Mouse (Mus musculus) heart, postnatal 4 days (tissue): Measurements from ENCODE around the gene Ptprd. TPM values are rescaled to one million over a fixed set of nuclear protein-coding genes. Genes with fewer than 3 reads are reported as not detected.

ENCODE experiments used
- DNase-seq: peaks from one replicate; pipeline ENCODE4 v3.0.0; 2021
- total RNA-seq, 2 experiments: library from RNA; stranded (reverse); gene quantifications; 2 replicates each; pipeline ENCODE4 v1.2.3; 2021

The Ptprd gene
- total RNA-seq, 2 experiments from 2014 or later, result 42.8 to 45.5 TPM

DNA sequence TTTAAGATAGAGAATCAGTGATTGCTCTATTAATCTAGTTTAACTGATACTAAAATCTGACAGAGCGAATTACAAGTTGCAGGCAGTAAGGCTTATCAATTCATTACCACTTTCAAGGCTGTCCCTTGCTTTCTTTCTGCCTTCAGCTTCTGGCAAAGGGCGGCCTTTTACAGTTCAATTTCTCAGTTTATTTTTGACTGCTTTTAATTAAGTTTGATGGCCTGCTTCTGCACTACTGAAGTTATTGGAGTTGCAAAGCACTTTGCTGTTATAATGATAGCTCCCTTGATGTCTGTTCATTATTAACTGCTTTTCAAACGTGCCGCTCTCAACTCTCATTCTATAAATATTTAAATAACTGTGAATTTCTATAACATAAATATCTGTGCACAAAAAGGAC, 673.9 kb downstream of the Ptprd start:
- no peak for DNase-seq

DNA sequence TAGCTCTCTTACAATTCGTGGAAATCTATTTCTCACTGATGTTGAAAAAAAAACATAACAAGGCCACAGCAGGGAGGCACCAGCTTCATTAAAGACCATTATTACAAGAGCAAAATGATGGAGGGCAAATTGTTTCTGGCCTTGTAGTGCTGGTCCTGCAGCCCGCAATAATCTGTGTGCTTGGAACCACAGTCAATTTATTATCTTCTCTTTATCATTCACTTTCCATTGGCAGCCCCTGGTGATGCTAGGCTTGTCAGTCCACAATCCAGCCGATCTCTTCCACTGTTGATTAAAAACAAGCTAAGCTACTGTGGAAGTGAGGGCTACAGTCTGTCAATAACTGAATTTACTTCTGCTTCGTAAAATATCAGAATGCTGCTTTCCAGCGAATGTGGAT, 674.4 kb downstream of the Ptprd start:
- no peak for DNase-seq

DNA sequence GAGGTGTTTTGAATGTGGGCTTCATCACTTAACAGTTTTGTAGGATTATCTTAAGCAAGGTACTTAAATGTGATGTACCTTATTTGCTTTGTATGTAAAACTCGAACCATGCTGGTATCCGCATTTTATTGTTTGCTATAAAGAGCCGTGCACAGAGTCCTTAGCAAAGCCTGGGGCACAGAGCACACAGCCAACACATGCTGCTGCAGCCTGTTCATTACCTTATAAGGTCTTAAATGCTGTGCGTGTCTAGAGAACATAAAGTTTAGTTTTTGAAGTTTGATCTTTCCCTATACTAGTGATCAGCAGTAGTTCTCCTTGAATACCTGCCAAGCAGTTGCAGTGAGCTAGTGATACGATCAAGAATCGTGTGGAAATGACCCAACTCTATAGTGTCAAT, 676.2 kb downstream of the Ptprd start:
- DNase-seq, result no peak

DNA sequence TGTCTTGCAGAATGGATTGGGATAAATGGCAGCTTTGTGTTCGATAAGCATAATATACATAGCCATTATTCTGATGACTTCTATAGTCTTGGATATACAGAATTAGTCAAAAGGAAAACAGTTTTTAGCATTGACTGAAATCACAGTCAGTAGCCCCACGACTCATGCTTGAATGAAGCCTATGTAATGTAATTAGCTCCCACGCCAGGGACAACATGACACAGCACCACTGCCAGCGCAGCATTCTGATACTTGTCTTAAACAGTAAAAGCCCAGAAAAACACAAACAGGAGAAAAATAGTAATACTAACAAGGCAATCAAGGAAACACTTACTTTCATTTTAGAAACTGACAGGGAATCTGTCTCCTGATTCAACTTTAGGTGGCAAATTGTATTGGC, 677.2 kb downstream of the Ptprd start:
- no peak for DNase-seq

DNA sequence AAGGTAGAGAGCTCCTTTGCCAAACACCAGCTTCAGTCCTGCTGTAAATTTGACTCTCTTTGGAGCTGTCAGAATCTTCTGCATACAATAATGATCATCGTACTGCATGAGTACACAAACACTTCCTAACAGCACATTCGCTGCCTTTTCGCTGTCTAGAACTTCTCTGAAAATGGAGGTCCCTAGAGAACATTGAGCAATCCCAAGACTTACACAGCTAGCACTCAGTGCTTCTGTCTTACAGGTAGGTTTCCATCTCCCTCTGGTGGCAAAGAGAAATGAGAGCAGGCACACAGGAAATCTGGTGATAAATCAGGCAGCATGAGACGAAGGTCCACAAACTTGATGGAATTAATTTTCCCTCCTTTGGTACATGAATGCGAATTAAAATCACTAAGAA, 692.6 kb downstream of the Ptprd start:
- DNase-seq, result peak; percentile 13

DNA sequence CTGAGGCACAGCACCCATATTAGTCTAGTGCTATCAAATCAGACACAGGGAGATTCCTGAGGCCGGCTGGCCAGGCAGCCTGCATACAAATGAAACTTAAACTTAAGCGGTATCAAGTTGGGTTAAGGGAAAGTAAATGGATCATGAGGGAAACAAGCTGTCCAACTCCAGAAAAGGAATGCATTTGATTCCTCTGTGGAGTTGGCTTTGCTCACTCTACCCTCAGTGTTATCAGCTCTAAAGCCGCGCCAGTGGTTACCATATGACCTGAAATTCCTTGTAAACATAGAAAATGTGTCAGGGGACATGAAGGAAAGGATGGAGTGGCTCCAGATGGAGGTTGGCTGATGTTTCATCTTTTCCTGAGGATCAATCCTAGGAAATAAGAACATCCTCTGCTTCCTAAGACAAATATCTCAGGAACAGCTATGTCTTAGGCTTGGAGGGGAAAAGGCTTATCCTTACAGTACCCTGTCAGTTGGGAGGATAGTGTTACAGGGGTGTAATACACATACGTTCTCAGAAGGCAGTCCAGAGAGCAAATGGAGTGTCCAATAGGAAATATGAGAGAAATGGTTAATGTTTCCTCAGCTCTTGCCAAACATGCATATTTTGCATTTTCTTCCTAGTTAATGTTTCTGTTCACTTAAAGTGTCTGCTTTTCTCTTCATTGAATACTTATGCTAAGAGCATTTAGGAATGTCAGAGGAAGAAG, 697.7 kb downstream of the Ptprd start:
- no peak for DNase-seq

DNA sequence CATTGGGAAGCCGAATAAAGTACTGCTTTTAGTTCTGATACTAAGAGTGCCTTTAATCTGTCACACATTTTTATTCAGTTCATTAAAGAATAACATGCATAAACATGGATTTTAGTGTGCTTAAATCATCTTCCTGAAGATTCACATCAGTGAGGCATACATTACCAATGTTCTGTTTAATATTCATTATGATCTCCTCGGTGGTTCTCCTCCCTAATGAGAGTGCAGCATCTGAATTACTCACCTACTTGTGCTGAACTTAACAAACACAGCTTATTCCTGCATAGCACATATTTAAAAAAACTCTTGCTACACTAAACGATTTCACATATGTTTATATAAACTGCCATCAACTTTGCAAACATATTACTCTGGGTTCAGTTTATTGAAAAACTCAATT, 698.7 kb downstream of the Ptprd start:
- no peak for DNase-seq

DNA sequence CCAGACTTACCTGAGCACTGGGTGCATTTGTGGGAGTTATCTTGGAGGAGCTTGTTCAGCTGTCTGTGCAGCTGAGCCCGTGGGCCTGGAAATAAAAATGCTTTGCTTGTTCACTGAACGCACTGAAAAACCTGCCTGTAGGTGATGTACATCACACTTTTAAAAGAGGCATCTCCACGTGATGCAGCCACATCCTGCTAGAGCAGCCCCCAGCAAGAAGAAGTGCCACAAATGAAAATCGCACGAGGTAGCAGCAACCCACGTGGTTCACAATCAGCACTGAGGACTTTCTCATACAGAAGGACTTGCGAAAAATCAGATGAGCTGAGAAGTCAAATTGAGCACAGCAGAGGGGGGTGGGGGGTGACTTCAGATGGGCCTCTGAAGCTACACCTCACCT, 757.7 kb downstream of the Ptprd start:
- no peak for DNase-seq

DNA sequence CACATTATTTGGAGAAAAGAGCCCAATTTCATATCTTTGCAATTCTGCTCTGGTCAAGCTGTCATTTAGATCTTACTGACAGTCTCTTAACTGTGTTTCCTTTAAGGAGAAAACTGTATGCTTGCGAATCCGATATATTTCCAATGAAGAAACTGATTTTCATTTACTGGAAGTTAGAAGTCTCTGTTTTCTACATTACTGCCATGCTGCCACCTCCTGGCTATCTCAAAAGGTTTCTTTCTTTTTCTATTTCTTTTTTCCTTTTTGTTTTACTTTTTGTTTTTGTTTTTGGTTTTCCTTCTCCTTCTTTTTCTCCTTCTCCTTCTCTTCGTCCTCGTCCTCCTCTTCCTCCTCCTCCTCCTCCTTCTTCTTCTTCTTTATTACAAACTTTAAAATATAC, 812.6 kb downstream of the Ptprd start:
- no peak for DNase-seq

DNA sequence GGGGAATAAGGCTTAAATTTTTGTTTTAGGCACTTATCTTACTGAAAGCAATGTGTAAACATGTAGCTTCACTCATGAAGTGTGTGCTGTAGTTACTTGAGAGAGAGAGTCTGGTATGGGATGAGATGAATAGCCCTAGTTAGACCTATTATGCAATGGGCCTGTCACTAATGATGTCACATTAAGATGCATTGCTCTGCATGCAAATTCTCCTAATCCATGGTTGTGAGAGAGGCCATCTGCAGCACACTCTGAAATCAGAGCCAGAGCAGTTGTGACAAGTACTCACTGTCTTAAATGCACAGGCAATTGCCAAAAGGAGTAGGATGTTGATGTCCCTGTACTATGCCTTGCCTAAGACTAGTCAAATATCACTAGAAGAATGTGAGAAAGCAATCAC, 850.0 kb downstream of the Ptprd start:
- DNase-seq, result no peak

DNA sequence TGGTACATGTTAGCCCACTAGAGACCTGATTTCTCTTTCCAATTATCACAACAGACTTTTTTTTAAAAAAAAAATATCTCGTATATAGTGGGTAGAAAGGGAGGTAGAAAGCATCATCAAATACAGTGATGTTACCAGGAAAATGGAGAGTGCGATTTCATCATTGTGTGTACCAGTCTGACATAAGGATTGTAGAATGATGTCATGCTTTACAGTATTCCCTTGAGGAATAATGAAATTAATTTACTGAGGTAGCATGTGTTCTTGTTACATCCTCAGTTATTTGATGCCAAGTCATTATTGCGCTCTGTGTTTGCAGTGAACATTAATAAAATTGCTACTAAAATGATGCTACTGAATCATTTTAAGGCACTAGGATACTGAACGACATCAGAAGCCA, 884.6 kb downstream of the Ptprd start:
- DNase-seq, result no peak

DNA sequence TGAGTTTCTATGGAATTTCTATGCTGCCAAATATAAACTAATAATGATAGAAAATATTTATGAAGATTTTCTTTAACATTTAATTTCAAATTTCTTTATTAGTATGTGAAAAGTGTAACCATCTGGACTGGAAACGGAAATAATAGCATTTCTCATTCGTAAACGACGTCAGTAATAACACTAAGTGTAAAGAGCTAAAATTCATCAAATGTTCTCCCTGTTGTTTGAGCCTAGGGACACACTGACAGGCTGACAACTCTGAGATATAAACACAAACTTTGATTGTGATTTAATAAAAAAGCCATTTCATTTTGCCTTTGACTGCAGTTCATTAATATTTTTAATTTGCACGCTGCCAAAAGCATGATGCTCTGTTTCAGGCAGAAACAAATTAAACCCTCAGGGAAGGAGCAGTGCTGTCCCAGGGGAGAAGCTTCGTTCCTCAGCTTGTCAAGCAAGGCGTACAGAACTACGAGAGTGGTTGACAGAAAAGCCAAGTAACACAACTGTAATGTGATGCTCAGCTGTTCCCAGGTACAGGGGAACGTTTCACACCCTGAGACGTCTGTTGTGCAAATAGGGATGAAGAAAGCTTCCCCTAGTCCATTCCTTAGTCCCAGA, 894.6 kb downstream of the Ptprd start:
- no peak for DNase-seq

DNA sequence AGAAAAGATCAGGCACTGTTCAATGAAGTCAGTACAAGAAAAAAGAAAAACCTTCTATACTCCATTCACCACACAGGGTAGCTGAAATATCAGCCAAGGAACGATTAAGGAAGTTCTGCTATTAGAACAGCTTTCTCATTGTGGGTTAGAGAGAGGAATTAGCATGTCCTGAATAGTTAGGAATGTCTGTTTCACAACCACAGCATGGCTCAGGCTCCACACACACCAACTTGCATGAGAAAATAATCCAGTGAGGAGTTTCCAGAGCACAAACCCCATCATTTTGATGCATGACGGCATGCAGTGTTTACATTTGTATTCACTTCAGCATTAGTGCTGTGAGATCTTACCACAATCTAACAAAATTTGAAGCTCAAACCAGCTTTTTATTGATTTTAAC, 895.1 kb downstream of the Ptprd start:
- DNase-seq, result no peak

DNA sequence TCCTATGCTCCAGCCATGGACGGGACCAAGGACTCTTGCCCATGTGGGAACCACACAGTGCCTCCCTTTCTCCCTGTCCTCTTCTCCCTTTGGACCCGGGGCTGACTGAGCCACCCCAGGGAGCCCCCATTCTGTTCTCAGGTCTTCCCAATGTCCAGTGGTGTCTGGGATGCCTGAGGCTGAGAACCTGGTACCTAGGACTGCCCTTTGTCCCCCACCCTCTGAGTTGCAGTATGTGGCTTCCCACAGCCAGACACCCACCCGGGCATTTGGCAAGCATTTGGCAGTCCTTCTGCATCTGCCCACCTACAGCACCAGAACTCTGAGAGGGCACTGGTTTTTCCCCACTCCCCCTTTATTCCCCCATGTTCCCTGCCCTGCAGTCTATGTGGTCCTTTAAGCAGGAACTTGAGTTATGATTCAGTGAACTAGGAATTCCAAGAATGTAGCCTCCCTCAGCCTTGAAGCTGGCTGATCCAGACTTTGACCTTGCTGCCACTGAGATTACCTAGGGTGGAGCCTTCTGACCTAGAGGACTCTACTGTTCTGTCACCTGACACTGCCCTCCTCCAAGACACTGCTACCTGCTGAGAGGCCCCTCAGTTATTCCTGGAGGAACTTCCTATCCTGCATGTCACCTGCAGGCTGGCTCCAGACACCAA, 901.5 kb downstream of the Ptprd start:
- no peak for DNase-seq

DNA sequence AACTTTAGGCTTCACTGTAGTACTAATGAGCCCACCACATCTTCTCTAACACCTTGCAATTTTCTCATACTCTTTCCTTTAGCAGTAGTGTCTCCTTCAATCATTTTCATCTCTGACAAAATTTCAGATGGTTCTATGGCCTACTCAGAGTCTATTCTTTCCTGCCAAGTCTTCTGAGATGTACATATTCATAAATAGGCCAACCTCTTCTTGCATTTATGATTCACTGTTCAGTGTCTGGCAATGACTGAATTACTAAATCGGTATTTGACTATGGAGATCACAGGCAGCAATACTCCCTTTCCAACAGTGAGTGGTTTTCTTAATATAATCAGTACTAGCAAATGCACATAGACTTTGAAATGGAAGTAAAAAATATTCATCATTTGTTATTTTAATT, 928.3 kb downstream of the Ptprd start:
- DNase-seq, result no peak

DNA sequence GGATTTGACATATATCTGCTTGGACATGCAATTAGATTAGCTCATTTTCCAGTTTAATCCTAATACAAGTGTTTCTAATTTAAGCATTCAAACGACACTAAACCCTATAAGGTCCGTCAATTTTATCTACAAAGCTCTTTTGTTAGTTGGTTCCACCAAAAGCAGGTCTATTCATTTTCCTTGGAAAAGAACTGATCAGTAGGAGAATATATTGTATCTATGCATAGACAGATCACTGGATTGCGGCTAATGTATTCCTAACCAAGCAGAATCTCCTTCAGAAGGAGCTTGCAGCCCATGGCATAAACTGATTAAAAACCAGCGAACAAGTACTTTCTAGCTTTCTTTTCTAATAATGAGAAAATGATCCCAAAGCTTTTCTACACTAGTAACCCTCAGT, 933.8 kb downstream of the Ptprd start:
- no peak for DNase-seq

DNA sequence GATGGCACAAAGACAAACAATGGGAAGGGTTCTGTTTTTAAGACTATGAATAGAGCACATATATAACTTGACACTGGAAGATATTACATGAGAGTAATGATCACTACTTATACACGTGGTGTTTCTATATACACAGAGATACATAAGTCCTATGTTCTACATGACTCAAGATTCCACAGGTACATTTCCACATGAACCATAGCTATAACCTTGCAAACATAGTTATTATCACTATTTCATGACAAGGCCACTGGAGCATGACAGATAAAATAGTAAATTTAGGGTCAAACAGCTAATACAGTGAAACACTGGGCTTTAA, 951.8 kb downstream of the Ptprd start:
- no peak for DNase-seq

DNA sequence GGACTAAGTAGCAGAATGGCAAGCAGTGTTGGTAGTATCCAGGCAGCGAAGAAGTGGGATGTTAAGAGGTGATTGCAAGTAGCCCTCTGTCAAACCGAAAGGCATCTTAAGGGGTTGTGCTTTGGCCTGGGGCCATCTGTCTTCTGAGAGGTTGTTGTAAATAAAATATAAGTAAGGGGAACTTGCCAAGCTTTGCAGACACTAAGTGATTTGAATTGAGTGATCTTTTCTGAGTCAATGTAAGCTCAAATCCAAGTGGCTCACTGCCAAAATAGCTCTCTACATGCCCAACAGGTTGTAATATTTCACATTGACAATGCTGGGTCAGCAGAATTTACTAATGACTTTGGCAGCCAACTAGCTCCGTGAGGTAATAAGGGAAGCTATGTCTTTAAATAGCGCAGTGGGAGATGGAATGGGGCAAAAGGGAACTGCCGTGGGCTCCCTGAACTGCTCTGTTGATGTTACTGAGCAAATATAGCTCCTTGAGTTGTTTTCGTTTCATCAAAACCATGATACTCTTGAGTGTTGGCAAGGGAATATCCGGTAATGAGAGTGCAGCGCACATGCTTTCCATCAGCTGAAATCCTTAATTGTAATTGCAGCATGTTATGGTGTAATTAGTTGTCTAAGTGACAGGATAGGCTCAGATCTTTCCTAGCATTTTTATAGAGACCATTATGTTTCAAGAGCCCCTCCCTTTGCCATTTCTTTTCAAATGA, 952.4 kb downstream of the Ptprd start:
- DNase-seq, result peak; percentile 12

DNA sequence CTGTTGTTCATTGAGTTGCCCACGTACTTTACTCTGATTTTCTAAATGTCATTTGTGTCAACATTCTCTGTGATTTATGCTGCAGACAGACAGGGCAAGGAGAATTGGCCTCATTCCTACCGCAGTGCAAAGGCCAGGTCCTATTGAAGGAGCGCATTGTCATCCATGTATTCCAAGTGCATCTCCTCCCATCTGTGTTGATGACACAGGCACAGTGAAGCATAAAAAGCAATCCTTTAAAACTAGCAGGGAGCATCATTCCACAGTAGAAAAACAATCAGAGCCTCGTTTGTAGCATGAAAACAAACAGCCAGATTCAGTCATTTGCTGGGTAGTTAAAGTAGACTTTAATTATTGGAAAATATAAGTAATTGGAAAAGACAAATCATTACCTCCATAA, 960.6 kb downstream of the Ptprd start:
- no peak for DNase-seq

DNA sequence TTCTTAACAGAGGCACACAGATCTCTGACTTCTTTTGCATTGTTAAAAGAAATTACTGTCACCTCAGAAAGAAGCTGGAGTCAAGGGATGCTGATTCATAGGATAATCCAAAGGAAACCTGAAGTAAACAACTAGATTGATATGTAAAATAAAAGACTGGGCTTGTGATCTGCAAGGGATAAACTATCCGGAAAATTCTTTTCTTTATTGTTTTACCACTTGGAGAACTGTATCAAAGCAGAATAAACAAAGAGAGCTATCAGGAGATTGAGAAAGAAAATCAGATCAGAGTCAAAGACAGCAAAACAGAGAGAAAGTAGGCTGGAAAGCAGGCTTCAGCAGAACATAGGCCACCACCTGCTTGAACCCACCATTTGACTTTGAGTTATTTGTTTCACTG, 962.0 kb downstream of the Ptprd start:
- no peak for DNase-seq

DNA sequence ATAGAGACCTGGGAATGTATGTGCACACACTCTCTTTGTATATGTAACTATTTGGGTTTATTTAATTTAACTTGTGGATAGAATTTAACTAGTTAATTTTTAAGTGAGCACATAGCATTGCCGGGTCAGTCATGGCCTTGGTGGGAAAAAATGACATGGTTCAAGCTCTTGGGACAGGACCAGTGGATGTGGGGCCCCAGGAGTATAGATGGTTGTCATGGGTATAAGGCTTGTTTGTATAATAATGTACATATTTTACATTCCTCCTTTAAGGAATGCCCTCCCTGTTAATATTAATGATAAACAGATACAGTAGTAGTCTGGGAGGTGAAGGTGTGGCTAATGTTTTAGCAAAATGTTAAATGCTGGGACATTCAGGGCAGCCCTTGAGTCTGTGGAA, 962.8 kb downstream of the Ptprd start:
- DNase-seq, result no peak

DNA sequence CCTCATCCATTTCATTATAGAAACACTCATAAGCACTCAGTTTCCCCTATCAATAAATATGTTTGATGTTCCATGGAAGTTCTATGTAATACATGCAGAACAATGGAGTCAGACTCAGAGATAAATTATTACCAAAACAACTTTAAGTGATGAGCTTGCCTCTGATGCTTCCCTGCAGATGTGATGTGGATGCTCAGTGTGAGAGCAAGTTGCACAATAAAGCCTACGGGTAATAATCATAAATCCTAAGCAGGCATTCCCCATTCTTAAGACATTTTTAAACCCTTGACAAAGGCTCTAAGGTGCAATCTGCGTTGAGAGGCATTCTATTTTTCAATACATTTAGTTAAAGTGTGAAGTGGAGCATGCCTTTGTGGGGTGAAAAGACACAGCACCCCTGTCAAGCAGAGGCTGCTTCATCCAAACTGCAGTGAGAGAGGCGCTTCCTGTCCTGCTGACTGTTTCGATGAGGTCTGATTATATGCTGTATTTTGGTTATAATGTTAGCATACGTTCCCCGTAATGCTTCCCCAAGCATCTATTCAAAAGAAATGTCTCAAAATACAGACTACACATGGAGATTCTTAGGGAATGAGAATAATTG, 969.8 kb downstream of the Ptprd start:
- DNase-seq, result no peak

DNA sequence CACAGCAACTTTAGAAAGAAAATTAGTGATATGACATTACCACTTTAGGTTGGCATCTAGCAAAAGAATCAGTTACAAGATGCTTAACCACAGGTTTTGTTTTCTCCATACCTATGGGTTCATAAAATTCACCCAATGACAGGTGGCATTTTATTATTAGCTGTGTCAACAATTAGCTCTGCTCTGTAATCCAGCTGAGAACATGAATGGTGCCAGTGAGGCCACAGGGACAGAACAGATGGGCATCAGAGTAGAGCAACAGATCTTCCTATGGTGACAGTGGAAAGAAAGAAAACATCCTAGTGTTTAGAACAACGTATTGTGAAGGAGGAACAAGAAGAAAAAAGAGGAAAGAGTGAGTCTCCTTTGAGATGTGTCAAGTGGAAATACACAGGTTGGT, 973.6 kb downstream of the Ptprd start:
- DNase-seq, result no peak
